Mouse (Mus musculus) forebrain, embryonic 15.5 days (tissue): Measurements from ENCODE around the gene Gm3646. TPM values are rescaled to one million over a fixed set of nuclear protein-coding genes. Genes with fewer than 3 reads are reported as not detected.

Source experiments
- ATAC-seq: fragments of 200-750 bp; cut with Nextera tagmentation; replicated peaks from 2 replicates; pipeline ENCODE4 v1.8.0; 2017; ENCODE audit warnings: mild to moderate bottlenecking, moderate TSS enrichment, moderate library complexity
- H3K27ac ChIP-seq: fragments of 300-500 bp; sonication (generic); replicated peaks from 2 replicates; pipeline ENCODE4 v1.5.1; 2015; ENCODE audit warnings: mild to moderate bottlenecking, inconsistent platforms
- H3K27me3 ChIP-seq: fragments of 300-500 bp; sonication (generic); 2 replicates; pipeline ENCODE4 v1.6.1; 2015; ENCODE audit warnings: inconsistent platforms
- H3K36me3 ChIP-seq: fragments of 300-500 bp; sonication (generic); 2 replicates; pipeline ENCODE4 v1.6.1; 2015; ENCODE audit warnings: mild to moderate bottlenecking, inconsistent platforms
- H3K4me1 ChIP-seq: fragments of 300-500 bp; sonication (generic); 2 replicates; pipeline ENCODE4 v1.6.1; 2015; ENCODE audit warnings: inconsistent platforms
- H3K4me2 ChIP-seq: fragments of 300-500 bp; sonication (generic); replicated peaks from 2 replicates; pipeline ENCODE4 v1.6.1; 2015; ENCODE audit warnings: mild to moderate bottlenecking, inconsistent platforms
- H3K4me3 ChIP-seq: fragments of 300-500 bp; sonication (generic); 2 replicates; pipeline ENCODE4 v1.5.1; 2015; ENCODE audit warnings: mild to moderate bottlenecking, inconsistent platforms
- H3K9ac ChIP-seq: fragments of 300-500 bp; sonication (generic); replicated peaks from 2 replicates; pipeline ENCODE4 v1.6.1; 2015; ENCODE audit warnings: mild to moderate bottlenecking, inconsistent platforms
- H3K9me3 ChIP-seq: fragments of 300-500 bp; sonication (generic); 2 replicates; pipeline ENCODE4 v1.6.1; 2016; ENCODE audit warnings: inconsistent platforms
- WGBS: fragments of 180-500 bp; shearing (Covaris S2); methylation state at CpG from one replicate; pipeline ENCODE4 v1.1.7; 2015; ENCODE audit warnings: mixed read lengths; 5-methylcytosine and 5-hydroxymethylcytosine counted together
- polyA plus RNA-seq: library from polyadenylated mRNA; unstranded; fragments of >200 nt; fragmentation: Nextera tagmentation; extraction: Ambion mirVana; gene quantifications from 2 replicates; pipeline ENCODE4 v1.2.1, GENCODE M21; 2015

Gene Gm3646
- polyA plus RNA-seq, 1 experiment from 2014 or later: not detected

GRCm38 (mm10) chr1:39773991-39774729, 31.0 kb downstream of the Gm3646 start:
- H3K27ac ChIP-seq: 0 out of 2 replicates have a peak overlapping the region, but pooled peaks have one; percentile 5
- no peaks in the 10 kb centered on the region for H3K27me3 ChIP-seq
- H3K9me3 ChIP-seq: no peaks in the 10 kb centered on the region
- no peak overlapping the region for H3K4me2 ChIP-seq
- H3K4me1 ChIP-seq: peaks cover 14% of the 10 kb centered on the region
- H3K36me3 ChIP-seq: no peaks in the 10 kb centered on the region
- WGBS: 65% methylated on average over 14 of the region's 14 CpGs
- no peak overlapping the region for H3K4me3 ChIP-seq
- peak; percentile 64; the same call in 1 of the 2 replicates for ATAC-seq
- H3K9ac ChIP-seq: no peak overlapping the region

DNA sequence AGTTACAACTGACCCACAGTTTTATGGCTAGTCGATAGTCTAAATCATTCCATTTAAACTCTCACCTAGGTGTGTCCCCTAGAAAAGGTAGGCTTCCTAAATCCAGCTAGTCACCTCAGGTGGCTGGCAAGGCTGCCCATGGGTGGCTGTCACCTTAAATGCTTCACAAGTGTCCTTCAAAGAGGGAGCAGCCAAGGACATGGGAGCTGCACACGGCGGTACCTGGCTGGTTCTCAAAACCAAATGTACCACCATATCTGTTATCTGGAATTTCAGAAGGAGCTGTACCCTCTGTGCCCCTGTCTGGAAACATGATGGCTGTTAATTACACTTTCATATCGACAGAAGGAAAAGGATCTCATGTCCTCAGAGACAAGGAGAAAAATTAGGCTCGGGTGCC, 31.6 kb downstream of the Gm3646 start:
- no peaks in the 10 kb centered on the region for H3K27me3 ChIP-seq
- peak overlapping the region; percentile 5; the same call in 1 of the 2 replicates for H3K27ac ChIP-seq
- H3K4me2 ChIP-seq: no peak overlapping the region
- WGBS: 66% methylated on average over 5 of the region's 5 CpGs
- no peak overlapping the region for H3K4me3 ChIP-seq
- peak; percentile 26; the same call in 1 of the 2 replicates for ATAC-seq
- H3K36me3 ChIP-seq: no peaks in the 10 kb centered on the region
- peaks cover 14% of the 10 kb centered on the region for H3K4me1 ChIP-seq
- H3K9ac ChIP-seq: no peak overlapping the region
- no peaks in the 10 kb centered on the region for H3K9me3 ChIP-seq

- Histone ChIP-seq H3K27me3 (no peaks in the 10 kb centered on the region), H3K9me3 (no peaks in the 10 kb centered on the region), H3K27ac (no peak overlapping the region), H3K4me2 (no peak overlapping the region), H3K9ac (no peak overlapping the region), H3K4me1 (peaks cover 14% of the 10 kb centered on the region), H3K36me3 (no peaks in the 10 kb centered on the region), H3K4me3 (no peak overlapping the region)
- 32% methylated on average over 3 of the region's 3 CpGs for WGBS
- ATAC-seq: no peak
These were observed 32.6 kb downstream of the Gm3646 start for GRCm38 (mm10) chr1:39772401-39773095.

DNA sequence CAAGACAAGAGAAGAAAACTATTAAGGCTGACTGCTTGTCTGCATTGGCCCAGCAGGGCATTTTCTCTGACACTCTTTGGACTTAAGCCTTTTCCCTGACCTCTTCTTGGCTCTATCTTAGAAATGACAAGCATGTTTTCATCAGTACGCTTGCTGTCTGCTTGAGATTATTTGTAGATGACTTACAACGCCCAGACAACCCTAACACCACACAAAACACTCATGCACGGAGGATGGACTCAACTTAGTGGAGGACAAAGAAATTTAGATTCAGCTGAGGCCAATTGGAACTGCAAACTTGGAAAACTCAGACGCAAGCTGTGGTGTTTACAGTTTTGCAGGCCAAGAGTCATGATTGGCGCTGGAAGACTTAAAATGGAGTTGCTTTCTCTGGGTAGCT, 34.7 kb downstream of the Gm3646 start:
- H3K9ac ChIP-seq: no peak overlapping the region
- H3K27ac ChIP-seq: no peak overlapping the region
- no peak overlapping the region for H3K4me2 ChIP-seq
- H3K27me3 ChIP-seq: no peaks in the 10 kb centered on the region
- no peaks in the 10 kb centered on the region for H3K36me3 ChIP-seq
- no peak for ATAC-seq
- WGBS: 68% methylated on average over 5 of the region's 5 CpGs
- H3K9me3 ChIP-seq: no peaks in the 10 kb centered on the region
- peaks cover 14% of the 10 kb centered on the region for H3K4me1 ChIP-seq
- no peak overlapping the region for H3K4me3 ChIP-seq

DNA sequence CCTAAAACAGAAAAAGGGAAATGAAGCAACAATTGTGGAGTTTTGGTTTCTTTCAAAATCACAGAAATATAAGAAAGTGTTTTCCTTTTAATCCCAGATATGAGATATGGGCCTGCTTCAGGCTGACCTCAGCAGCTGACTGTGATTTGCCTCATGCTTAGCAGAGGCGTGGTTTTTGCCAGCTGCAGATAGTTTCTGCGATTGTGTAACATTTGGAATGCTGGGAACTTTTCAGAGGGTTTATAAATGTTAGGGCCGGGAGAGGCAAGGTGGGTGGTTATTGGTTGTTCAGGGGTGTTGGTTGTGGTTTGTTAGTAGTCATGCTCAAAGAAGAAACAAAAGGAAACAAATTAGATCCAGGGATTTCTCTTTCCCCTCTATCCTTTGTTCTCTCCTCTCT, 37.1 kb downstream of the Gm3646 start:
- no peak overlapping the region for H3K4me2 ChIP-seq
- 0 out of 2 replicates have a peak, but pooled peaks cover 4% of the 10 kb centered on the region for H3K4me1 ChIP-seq
- ATAC-seq: no peak
- H3K9ac ChIP-seq: no peak overlapping the region
- H3K4me3 ChIP-seq: no peak overlapping the region
- 84% methylated on average over 3 of the region's 3 CpGs for WGBS
- H3K27me3 ChIP-seq: no peaks in the 10 kb centered on the region
- no peak overlapping the region for H3K27ac ChIP-seq
- H3K36me3 ChIP-seq: no peaks in the 10 kb centered on the region
- no peaks in the 10 kb centered on the region for H3K9me3 ChIP-seq

GRCm38 (mm10) chr1:39765854-39766493, 39.2 kb downstream of the Gm3646 start:
- no peak for ATAC-seq
- WGBS: 84% methylated on average over 7 of the region's 7 CpGs
- no peak overlapping the region for H3K9ac ChIP-seq
- no peak overlapping the region for H3K4me2 ChIP-seq
- peaks cover 16% of the 10 kb centered on the region for H3K4me1 ChIP-seq
- no peaks in the 10 kb centered on the region for H3K36me3 ChIP-seq
- H3K27ac ChIP-seq: no peak overlapping the region
- H3K4me3 ChIP-seq: no peak overlapping the region
- no peaks in the 10 kb centered on the region for H3K27me3 ChIP-seq
- no peaks in the 10 kb centered on the region for H3K9me3 ChIP-seq

DNA sequence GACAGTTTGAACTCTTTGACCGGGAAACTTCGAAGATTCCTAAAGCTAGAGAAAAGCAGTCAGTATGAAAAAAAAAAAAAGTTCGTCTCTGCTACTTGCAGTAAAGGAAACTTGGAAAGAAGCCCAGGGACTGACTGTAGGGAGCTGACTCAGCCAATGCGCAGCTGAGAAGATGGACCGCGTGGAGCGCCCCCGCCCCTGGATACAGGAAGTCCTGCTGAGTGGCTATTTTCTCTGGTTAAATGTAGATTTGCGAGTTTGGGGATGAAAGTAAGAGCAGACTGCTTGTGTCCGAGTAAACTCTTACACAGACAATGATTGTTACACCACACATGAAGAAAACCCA, 43.1 kb downstream of the Gm3646 start:
- peak overlapping the region; percentile 47 for H3K27ac ChIP-seq
- peaks cover 16% of the 10 kb centered on the region for H3K4me1 ChIP-seq
- H3K36me3 ChIP-seq: no peaks in the 10 kb centered on the region
- peak overlapping the region; percentile 25 for H3K4me2 ChIP-seq
- H3K9me3 ChIP-seq: no peaks in the 10 kb centered on the region
- no peak overlapping the region for H3K9ac ChIP-seq
- no peaks in the 10 kb centered on the region for H3K27me3 ChIP-seq
- H3K4me3 ChIP-seq: peak overlapping the region; percentile 3; the same call in 1 of the 2 replicates
- WGBS: 3% methylated on average over 10 of the region's 10 CpGs
- peak; percentile 64 for ATAC-seq

DNA sequence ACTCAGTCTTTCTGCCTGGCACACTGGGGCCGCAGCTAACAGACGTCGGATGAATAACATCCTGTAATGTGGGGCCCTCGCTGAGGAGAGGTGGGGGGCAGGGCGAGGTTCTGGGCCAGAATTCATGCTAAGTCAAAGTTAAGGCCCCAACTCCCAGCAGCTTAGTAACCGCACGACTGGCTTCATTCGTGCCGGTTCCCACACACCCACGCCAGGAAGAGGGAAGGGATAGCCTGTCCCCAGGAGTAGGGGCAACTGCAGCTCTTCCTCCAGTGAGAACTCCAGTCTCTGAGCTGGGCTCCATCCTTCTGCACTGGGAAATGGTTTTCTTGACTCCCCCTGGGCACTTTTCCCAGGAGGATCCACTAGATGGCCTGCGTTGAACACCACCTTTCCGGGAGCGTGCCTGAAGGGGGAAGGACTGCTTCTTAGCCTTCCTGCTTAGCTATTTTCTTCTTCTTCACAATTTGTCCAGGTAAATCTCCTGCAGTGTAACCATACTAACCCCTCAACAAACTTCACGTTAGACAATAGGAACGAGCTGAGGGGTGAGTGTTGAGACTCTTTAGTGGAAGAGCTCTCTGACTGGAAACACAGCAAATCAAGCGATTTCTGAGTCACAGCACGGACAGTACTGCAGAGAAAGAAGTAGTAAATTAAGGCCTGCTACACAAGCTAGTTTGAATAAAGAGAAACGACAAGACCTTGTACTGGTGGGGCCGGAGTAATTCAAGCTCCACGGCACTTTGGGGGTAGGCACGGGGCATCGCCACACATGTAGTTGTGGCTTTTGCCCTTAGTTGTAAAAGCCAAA, 43.7 kb downstream of the Gm3646 start:
- H3K36me3 ChIP-seq: no peaks in the 10 kb centered on the region
- H3K4me2 ChIP-seq: peak overlapping the region; percentile 25
- H3K4me1 ChIP-seq: peaks cover 16% of the 10 kb centered on the region
- peak; percentile 60; the same call in 1 of the 2 replicates for ATAC-seq
- peak overlapping the region; percentile 3; the same call in 1 of the 2 replicates for H3K4me3 ChIP-seq
- no peak overlapping the region for H3K9ac ChIP-seq
- WGBS: 6% methylated on average over 22 of the region's 22 CpGs
- no peaks in the 10 kb centered on the region for H3K27me3 ChIP-seq
- H3K27ac ChIP-seq: peak overlapping the region; percentile 47
- H3K9me3 ChIP-seq: no peaks in the 10 kb centered on the region

DNA sequence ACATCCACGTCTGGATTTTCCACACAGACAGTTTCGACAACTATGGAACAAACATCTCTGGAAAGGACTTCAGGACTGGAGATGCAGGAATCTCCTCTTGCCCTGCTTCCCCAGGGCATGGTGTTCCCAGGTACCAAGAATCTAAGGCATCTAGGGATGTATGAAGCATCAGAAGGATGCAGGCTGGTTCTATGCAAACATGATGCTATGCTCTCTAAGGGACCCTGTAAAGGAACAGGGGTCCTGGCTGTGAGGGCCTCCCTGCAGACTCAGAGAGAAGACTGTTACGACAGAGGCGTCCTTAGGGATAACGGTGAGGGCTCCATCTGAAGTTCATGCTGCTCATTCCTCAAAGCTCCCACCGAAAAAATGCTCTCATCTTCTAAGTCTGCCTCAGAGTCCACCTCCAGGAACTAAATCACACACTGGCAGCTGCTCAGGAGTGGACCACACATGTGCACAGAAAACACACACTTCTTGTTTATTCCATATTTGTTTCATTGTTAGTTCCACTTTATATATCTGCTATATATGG, 44.9 kb downstream of the Gm3646 start:
- Histone ChIP-seq H3K4me2 (no peak overlapping the region), H3K4me3 (no peak overlapping the region), H3K36me3 (no peaks in the 10 kb centered on the region), H3K27ac (no peak overlapping the region), H3K27me3 (no peaks in the 10 kb centered on the region), H3K9me3 (no peaks in the 10 kb centered on the region), H3K4me1 (peaks cover 16% of the 10 kb centered on the region), H3K9ac (no peak overlapping the region)
- WGBS: 80% methylated on average over 6 of the region's 6 CpGs
- ATAC-seq: no peak

- no peak overlapping the region for H3K4me3 ChIP-seq
- H3K4me1 ChIP-seq: peaks cover 16% of the 10 kb centered on the region
- H3K27me3 ChIP-seq: no peaks in the 10 kb centered on the region
- H3K9me3 ChIP-seq: no peaks in the 10 kb centered on the region
- H3K4me2 ChIP-seq: no peak overlapping the region
- H3K9ac ChIP-seq: no peak overlapping the region
- WGBS: 58% methylated on average over 9 of the region's 9 CpGs
- no peak overlapping the region for H3K27ac ChIP-seq
- ATAC-seq: no peak
- no peaks in the 10 kb centered on the region for H3K36me3 ChIP-seq
These were observed 45.6 kb downstream of the Gm3646 start for GRCm38 (mm10) chr1:39759231-39760175.

GRCm38 (mm10) chr1:39758244-39758643, 46.9 kb downstream of the Gm3646 start:
- no peak overlapping the region for H3K4me3 ChIP-seq
- no peak overlapping the region for H3K4me2 ChIP-seq
- no peak overlapping the region for H3K27ac ChIP-seq
- H3K36me3 ChIP-seq: no peaks in the 10 kb centered on the region
- H3K9ac ChIP-seq: no peak overlapping the region
- H3K9me3 ChIP-seq: no peaks in the 10 kb centered on the region
- peaks cover 16% of the 10 kb centered on the region for H3K4me1 ChIP-seq
- ATAC-seq: no peak
- 78% methylated on average over 9 of the region's 9 CpGs for WGBS
- no peaks in the 10 kb centered on the region for H3K27me3 ChIP-seq
